Mouse (Mus musculus) mouse embryonic stem cell (cell line): ENCODE measurements around the gene Il20rb.

ENCODE experiments used
- in situ Hi-C, 2 experiments: fragments of 300-500 bp; cut with MboI; formaldehyde crosslinking; loops; 1 replicate in 1 of 2; 3 replicates in 1 of 2; pipeline ENCODE4 v1.14.3; 2019 to 2020; ENCODE audit warnings: low sequenced_read_pairs in 2 of 2, low pct_unique_long_range_greater_than_20kb in 1 of 2, mixed read lengths in 1 of 2; ENCODE audit not compliant: unreplicated experiment in 1 of 2

Il20rb gene

DNA sequence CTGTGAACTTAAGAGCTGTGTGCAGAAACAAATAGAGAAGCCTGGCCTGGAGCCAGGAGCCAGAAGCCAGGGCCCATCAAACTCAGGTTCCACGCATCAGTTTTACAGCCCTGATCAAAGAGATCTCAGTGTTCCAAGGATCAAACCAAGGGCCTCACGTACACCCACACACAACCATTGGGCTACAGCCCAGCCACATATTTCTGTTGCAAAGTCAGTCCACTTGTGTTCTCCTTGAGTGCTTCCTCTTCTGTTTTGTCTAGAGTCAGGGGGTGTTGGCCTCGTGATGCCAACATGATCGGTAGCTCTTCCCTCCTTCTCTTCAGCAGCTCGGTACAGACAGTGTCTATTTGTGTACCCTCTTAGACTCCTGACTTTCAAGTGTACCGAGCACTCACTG, 34.2 kb downstream of the Il20rb start:
- in situ Hi-C loops, result loop anchor here (5.0 to 25.0 kb wide), 3 partner anchors 460 to 555 kb away; no protein-coding TSS in a partner anchor

DNA sequence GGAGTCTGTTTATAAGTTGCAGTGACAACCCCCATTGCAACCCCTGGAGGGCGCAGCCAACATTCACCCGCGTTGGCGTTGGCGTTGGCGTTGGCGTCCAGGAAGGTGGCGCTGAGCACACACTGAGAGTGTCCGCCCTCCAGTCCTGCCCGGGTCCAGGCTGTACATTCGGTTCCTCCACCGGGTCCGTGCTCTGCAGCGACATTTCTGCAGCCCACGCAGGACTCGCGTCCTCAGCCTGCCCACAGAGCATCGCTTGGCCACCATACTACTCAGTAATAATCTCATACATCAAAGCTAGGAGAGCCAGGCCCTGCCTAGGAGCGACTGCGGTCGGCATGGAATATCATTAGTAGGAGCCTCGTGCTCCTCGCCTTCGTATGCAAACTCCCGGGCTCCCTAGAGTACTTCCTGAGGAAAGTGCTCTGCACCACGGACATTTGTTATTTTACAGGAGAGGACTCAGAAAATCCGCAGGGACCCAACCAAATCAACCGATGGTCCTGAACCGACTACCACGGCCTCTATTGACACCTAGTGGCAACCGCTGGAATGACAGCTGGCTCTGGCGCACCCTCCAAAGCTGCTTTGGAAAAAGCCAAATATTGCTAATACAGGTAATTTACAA, 40.4 kb downstream of the Il20rb start:
- in situ Hi-C loops, result no loop called here

DNA sequence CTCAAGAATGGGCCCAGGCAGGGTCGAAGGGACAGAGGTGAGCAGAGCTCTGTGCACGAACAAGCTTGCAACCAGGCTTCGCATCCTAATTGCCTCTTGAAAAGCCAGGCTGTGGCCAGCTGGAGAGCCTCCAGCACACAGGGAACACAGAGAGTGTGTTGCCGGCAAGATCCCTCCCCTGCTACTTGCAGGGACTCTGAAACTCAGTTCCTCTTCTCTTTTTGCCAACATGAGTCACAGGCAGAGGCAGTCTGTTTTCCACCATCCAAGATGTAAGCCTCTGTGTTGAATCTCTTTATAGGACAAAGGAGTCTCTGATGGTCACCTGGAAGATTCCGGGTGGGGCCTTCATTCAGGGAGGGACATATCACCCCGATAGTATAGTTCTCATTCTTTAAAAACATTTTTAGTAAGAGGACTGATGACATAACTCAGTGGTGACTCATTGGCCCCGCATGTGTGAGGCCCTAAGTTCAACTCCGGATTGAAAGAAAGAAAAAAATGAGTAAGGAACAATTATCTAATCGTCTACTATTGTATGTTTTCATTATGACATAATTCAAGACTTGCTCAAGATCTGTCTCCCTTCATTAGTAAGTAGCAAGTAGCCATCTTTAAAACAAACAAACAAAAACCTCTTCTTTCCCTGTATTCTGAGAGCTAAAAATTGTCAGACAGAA, 46.3 kb downstream of the Il20rb start:
- in situ Hi-C loops, result no loop called here

DNA sequence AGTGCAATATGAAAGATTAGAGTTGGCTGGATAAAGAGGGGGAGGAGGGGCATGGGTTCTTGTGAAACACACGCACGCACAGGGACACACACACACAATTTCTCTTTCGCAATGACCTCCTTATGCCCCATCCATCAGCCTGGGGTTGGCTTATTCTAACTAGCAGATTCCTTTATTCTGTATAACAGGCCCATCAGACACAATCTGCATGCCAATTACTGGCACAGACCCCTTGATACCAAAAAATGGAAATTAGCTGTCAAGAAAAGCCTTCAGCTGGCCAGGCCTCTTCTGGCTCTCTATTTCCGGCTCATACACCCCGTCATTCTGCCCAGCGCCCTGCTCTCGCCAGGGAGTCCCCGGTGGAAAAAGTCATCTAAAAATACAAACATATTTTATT, 47.1 kb downstream of the Il20rb start:
- in situ Hi-C loops, result no loop called here

DNA sequence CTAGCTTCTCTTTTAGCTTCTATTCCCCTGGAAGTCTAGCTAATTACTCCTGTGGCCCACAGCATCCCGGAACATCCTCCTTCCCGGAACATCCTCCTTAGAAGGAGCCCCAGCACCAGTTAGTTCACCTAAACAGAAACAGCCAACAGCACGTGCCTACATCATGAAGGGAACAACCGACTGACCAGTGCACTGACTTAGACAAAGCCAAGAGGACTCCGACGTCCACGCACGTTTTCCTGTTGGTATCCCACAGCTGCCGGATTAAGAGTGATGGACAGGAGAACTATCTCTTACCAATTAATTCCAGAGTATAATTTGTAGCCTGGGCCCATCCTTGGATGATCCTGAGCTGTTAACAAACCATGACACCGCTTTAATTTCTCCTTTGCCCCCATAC, 47.6 kb downstream of the Il20rb start:
- in situ Hi-C loops, result no loop called here

DNA sequence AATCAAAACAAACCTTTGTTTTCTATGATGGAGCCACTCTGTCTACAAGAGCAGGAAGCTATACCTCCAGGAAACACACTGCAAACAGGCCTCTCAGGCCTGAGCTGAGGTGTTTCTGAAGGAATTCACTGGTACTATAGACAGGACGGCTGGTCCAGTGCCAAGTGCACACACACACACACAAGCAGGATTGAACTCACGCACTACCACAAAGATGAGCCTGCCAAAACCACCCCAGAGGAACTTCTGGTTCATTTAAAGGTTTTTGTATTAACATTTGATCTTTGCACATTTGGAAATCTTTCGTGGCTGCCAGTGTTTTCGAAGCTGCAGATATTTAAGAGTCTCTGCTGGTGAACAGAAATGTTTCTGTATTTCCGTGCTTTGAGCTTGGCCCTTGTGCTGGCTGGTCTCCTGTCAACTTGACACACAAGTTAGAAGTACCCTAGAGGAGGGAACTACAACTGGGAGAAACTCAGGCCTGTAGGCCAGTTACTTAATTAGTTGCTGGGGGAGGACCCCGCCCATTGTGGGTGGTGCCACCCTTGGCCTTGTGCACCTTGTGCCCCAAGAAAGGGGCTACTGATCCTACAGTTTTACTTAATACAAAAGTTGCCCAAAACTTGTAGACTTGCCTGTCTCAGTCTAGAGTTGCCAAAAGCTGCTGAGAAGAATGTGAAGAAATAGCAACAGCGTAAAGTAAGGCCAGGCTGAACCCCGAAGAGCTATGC, 49.6 kb downstream of the Il20rb start:
- in situ Hi-C loops, result no loop called here

DNA sequence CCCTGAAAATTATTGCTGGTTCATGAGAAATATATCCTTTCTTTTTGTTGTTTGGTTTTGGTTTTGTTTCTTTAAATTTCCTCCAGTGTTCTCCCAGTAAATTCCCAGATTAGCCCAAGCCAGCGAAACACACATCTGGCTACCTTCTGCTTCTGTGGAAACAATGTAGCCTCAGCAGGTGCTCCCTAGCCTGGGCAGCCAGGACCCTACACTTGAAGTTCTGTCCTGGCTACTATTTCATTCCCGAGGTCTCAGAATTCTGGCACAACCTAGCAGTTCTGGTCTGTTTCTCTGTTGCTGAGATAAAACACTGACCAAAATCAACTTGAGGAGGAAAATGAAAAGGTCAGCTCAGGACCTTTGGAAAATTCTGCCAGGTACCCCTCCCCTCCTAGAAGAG, 55.2 kb downstream of the Il20rb start:
- in situ Hi-C loops, result no loop called here

DNA sequence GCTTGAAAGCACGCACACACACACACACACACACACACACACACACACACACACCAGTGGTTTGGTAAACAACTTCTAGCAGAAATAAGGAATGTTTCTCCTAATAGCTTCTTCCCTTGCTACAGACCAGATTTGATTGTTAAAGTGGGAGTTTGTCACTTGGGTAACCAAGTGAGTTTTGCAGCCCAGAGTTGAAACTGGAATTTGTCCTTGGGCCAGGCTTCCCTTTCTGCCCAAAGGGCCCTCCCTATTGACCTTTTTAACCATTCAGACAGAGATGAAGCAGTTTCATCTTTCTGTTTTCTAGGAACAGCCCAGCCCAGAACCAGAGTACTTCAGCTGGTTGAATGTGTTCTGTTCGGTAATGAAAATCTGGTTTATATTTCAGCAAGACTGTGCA, 55.7 kb downstream of the Il20rb start:
- in situ Hi-C loops, result no loop called here

DNA sequence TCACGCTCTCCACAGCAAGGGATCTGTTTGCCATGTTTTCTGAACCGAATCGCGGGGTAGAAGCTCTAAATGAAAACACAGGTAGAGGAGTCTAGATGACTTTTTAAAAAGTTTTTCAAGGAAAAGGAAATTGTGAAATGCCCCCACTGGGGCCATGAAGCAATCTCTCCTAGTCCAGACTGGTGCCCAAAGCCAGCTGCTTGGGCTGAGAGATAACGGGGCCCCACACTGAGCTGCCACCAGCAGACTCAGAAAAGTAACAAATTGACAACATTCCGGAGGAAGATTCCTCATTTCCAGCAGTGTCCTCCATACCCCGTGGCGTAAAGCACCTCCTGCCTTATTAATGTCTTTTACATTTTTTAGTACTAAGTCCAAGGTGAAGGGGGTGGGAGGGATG, 66.9 kb downstream of the Il20rb start:
- in situ Hi-C loops, result no loop called here

DNA sequence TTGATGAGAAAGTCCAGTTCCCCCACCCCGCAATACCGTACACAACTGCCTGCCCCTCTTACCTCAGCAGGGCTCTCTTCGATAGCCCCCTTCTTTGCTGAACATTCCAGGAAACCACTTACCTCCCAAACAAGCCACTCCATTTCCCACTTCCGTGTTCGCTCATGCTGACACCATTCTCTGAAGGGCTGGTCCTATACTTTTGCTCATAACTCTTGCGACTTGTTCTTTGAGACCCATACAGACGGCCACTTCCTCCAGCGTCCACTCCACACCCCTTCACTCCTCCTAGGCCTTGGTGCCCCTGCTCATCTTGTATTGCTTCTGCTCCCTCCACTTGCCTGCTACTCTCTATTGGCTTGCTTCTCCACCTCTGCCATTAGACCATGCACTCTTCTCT, 67.5 kb downstream of the Il20rb start:
- in situ Hi-C loops, result no loop called here

DNA sequence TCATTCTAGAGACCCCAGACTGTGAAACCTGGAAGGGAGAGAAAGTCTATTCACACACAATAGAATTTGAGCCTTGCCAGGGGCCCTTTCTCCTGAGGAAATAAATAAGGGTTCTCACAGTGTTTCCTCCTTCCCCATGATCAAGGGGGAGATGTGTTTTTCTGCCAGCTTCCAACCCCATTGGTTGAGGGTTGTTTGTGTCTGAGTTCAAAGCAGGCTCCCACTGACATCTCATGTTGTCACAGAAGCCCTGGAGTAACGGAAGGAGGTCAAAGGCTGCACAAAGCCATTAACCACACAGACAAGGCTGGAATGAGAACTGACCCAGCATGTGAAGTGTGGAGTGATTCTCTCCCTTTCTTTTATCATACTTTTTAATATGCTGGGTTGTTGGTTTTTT, 69.8 kb downstream of the Il20rb start:
- in situ Hi-C loops, result no loop called here

DNA sequence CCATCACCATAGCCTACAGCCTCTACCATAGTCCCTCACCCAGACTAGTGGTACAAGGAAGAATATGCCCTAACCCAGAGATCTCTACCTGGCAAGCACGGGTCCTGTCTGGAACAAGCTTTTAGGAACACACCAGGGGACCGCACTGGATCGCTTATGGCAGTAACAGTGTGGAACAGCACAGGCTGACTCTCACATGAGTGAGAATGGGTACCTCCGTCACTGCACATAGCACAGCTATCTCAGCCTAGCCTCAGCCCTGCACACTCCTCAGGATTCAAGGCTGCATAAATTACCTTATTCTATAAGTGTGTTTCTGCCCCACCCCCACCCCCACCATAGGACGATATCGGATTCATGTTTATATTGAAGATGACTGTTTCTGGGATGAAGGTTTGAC, 70.3 kb downstream of the Il20rb start:
- in situ Hi-C loops, result no loop called here

DNA sequence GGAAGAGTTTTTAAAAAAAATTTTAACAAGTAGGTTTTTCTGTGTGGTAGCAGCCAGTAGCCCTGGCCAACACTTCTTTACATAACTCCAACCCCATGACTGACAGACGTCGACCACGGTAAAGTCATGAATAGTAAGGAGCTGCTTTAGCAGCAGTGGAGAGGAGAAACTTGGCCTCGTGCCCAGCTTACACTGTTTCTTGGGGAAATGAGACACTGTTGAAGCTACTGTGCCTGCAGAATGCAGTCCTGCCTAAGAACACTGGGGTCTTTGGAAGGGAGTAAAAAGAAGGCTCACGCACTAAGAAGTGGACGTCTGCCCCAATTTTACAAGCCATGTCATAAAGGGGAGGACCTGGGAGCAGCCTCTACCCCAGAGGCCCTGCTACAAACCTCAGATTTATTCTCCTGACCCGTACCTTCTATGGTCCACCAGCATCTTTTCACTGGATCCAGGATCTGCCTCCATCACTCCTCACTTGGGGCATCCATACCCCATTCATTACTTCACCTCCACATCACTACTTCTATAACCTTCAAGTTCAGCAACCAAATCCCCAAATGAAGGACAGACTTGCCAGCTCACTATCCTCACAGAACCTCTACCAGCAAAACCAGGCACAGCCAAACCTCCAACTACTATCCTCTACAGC, 71.1 kb downstream of the Il20rb start:
- in situ Hi-C loops, result no loop called here
